Mouse (Mus musculus): ENCODE measurements around the gene Eif3j1. TPM values are rescaled to one million over a fixed set of nuclear protein-coding genes. Genes with fewer than 3 reads are reported as not detected.
"Not testable (repeated sequence)": the region's sequence is repeated elsewhere in the genome, so short reads cannot be mapped to it uniquely, and the experiment has no call there.

The Eif3j1 gene
- polyA plus RNA-seq, 1 experiment from 2014 or later = 11.8 TPM

DNA sequence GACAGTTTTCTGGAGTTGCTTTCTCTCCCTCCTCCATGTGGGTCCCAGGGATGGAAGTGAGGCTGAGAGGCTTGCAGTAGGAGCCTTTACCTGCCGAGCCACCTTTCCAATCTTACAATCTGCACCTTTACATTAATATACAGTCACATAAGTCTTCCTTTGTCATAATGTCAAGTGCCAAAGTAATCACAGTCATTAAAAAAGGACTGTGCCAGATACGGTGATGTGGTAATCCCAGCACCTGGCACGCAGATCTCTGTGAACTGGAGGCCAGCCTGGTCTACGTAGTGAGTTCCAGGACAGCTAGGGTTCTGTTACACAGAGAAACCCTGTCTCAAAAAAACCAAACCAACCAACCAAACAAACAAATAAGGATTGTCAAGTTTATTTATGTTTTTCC lies 65.5 kb downstream of the Eif3j1 start:
- ATAC-seq (replicated peaks; ENCODE audit: low FRiP score, low read depth) (no peak), DNase-seq (ENCODE audit: low spot score) (no peak)
- H3K36me3 ChIP-seq (ENCODE audit: insufficient read depth, low read length) = peaks cover 50% of the 10 kb centered on the region
- H3K9me3 ChIP-seq (replicated peaks; ENCODE audit: low read length) = no peaks in the 10 kb centered on the region
- no peak overlapping the region for H3K4me3 ChIP-seq (replicated peaks; ENCODE audit: low read depth, low read length)
- H3K9ac ChIP-seq (ENCODE audit: low read depth, low read length) = no peak overlapping the region
- H3K27me3 ChIP-seq (ENCODE audit: insufficient read depth, low read length) = no peaks in the 10 kb centered on the region
- no peaks in the 10 kb centered on the region for H3K4me1 ChIP-seq (replicated peaks; ENCODE audit: insufficient read depth, low read length)
- TF ChIP-seq CTCF (IDR thresholded peaks at IDR 0.05; ENCODE audit: low read depth) = no peak
- no peak overlapping the region for H3K4me2 ChIP-seq (ENCODE audit: low read length)
- no peak overlapping the region for H3K27ac ChIP-seq
- 90% methylated on average over 4 of the region's 4 CpGs for WGBS

DNA sequence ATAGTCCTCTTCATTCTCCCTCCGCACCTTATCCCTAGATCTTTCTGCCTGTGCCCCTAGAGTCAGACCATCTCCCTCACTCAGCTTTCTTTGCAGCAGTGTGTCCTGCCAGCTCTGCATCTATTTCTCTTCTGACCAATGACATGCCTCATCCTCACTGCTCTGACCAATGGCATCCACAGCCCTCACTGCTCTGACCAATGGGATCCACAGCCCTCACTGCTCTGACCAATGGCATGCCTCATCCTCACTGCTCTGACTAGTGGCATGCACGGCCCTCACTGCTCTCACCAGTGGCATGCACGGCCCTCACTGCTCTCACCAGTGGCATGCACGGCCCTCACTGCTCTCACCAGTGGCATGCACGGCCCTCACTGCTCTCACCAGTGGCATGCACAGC lies 69.3 kb downstream of the Eif3j1 start:
- not testable (repeated sequence) for H3K9ac ChIP-seq (ENCODE audit: low read depth, low read length); ATAC-seq (replicated peaks; ENCODE audit: low FRiP score, low read depth); H3K4me1 ChIP-seq (replicated peaks; ENCODE audit: insufficient read depth, low read length); DNase-seq (ENCODE audit: low spot score); H3K9me3 ChIP-seq (replicated peaks; ENCODE audit: low read length); H3K4me3 ChIP-seq (replicated peaks; ENCODE audit: low read depth, low read length); H3K27ac ChIP-seq; H3K4me2 ChIP-seq (ENCODE audit: low read length); H3K27me3 ChIP-seq (ENCODE audit: insufficient read depth, low read length)
- 88% methylated on average over 5 of the region's 5 CpGs for WGBS
- peaks cover 48% of the 10 kb centered on the region for H3K36me3 ChIP-seq (ENCODE audit: insufficient read depth, low read length)

DNA sequence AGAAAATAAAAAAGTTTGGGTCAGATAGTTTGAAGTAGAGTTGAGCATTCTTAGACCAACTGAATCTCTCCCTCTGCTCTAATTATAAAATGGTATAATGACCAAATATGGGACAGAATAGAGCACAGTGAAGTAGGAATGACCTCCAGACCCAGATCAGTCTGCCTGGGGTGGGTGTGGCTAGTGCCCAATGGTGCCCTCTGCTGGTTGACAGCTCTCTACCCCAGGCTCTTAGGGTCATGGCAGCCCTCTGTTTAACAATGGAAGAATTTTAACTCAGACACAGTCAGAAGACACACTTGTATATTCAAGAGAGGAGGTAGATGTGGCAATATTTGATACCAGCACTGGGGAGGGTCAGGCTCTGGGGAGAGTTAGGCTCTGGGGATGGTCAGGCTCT lies 73.7 kb downstream of the Eif3j1 start:
- ATAC-seq (replicated peaks; ENCODE audit: low FRiP score, low read depth) (no peak), DNase-seq (ENCODE audit: low spot score) (no peak)
- TF ChIP-seq CTCF (IDR thresholded peaks at IDR 0.05; ENCODE audit: low read depth) = peak; percentile 44
- H3K9ac ChIP-seq (ENCODE audit: low read depth, low read length) = no peak overlapping the region
- no peak overlapping the region for H3K4me2 ChIP-seq (ENCODE audit: low read length)
- H3K4me1 ChIP-seq (replicated peaks; ENCODE audit: insufficient read depth, low read length) = no peaks in the 10 kb centered on the region
- H3K9me3 ChIP-seq (replicated peaks; ENCODE audit: low read length) = no peaks in the 10 kb centered on the region
- H3K4me3 ChIP-seq (replicated peaks; ENCODE audit: low read depth, low read length) = no peak overlapping the region
- no peaks in the 10 kb centered on the region for H3K27me3 ChIP-seq (ENCODE audit: insufficient read depth, low read length)
- H3K27ac ChIP-seq = no peak overlapping the region
- peaks cover 30% of the 10 kb centered on the region for H3K36me3 ChIP-seq (ENCODE audit: insufficient read depth, low read length)

Small RNA genes within 50 kb of the gene (microRNA-seq; reads per million reads assigned to microRNA genes)
- not detected for gene Gm47314

Other genes starting within 250 kb of the Eif3j1 start
- gene Frmd5, start 221.5 kb upstream of the Eif3j1 start, polyA plus RNA-seq (2015; fragmentation: Nextera tagmentation; extraction: Ambion mirVana) = 0.37 and 0.42 TPM in 2 replicates
- gene Casc4, start 161.6 kb upstream of the Eif3j1 start, polyA plus RNA-seq (2015; fragmentation: Nextera tagmentation; extraction: Ambion mirVana) = 21.3 and 23.2 TPM in 2 replicates
- gene Ctdspl2, start 72.5 kb upstream of the Eif3j1 start, polyA plus RNA-seq (2015; fragmentation: Nextera tagmentation; extraction: Ambion mirVana) = 38.9 and 40.8 TPM in 2 replicates
- gene Mageb3, start 72.5 kb upstream of the Eif3j1 start, polyA plus RNA-seq (2015; fragmentation: Nextera tagmentation; extraction: Ambion mirVana) = 0.17 TPM in 2 replicates
- 6.0 TPM in 2 replicates for gene Spg11, start 89.8 kb downstream of the Eif3j1 start, polyA plus RNA-seq (2015; fragmentation: Nextera tagmentation; extraction: Ambion mirVana)
- 437 and 500 TPM in 2 replicates for gene B2m, start 119.1 kb downstream of the Eif3j1 start, polyA plus RNA-seq (2015; fragmentation: Nextera tagmentation; extraction: Ambion mirVana)
- not detected in 2 replicates for gene Trim69, start 132.2 kb downstream of the Eif3j1 start, polyA plus RNA-seq (2015; fragmentation: Nextera tagmentation; extraction: Ambion mirVana)
- gene Patl2, start 157.6 kb downstream of the Eif3j1 start, polyA plus RNA-seq (2015; fragmentation: Nextera tagmentation; extraction: Ambion mirVana) = 0.04 and 0.06 TPM in 2 replicates
- not detected in 2 replicates for gene Terb2, start 157.7 kb downstream of the Eif3j1 start, polyA plus RNA-seq (2015; fragmentation: Nextera tagmentation; extraction: Ambion mirVana)
- 127 and 144 TPM in 2 replicates for gene Sord, start 206.2 kb downstream of the Eif3j1 start, polyA plus RNA-seq (2015; fragmentation: Nextera tagmentation; extraction: Ambion mirVana)